Mouse (Mus musculus) effector memory CD4-positive, alpha-beta T cell, adult 5 months (primary cell): ENCODE data around the gene Ksr2. TPM values are rescaled to one million over a fixed set of nuclear protein-coding genes. Genes with fewer than 3 reads are reported as not detected.

Source experiments
- polyA plus RNA-seq: library from polyadenylated mRNA; unstranded; fragments of 100-300 nt; shearing (Covaris generic); gene quantifications from one replicate; pipeline ENCODE4 v1.2.1, GENCODE M21; 2017

The Ksr2 gene
- polyA plus RNA-seq = 0.21 TPM

GRCm38 (mm10) chr5:117413507-117414501 lies at the start of gene Ksr2:
TSS of gene Ksr2 (plus strand) at chr5:117414000.

GRCm38 (mm10) chr5:117388877-117389276 lies 24.9 kb upstream of the Ksr2 start, which contains the start of gene Rfc5:
TSS of gene Rfc5 (minus strand) at chr5:117389047.

GRCm38 (mm10) chr5:117780681-117781080 lies 366.9 kb downstream of the Ksr2 start, which contains the start of gene Nos1:
TSS of gene Nos1 (plus strand) at chr5:117781032.

Other genes with a start within 250 kb of the Ksr2 start
- gene Pebp1, start 126.4 kb upstream of the Ksr2 start, polyA plus RNA-seq = 165 TPM
- 0.75 TPM for gene Vsig10, start 94.9 kb upstream of the Ksr2 start, polyA plus RNA-seq
- gene Wsb2, start 56.7 kb upstream of the Ksr2 start, polyA plus RNA-seq = 47.5 TPM
- 21.4 TPM for gene Rfc5, start 25.0 kb upstream of the Ksr2 start, polyA plus RNA-seq